Mouse (Mus musculus) heart, embryonic 16.5 days (tissue): ENCODE data around the gene Scgb1c1. TPM values are rescaled to one million over a fixed set of nuclear protein-coding genes. Genes with fewer than 3 reads are reported as not detected.

Experiments used
- ATAC-seq: fragments of 200-750 bp; cut with Nextera tagmentation; replicated peaks from 2 replicates; pipeline ENCODE4 v1.8.0; 2017; ENCODE audit warnings: moderate number of reproducible peaks; ENCODE audit not compliant: insufficient read depth, low FRiP score; ENCODE audit errors: extremely low read depth
- H3K27ac ChIP-seq: fragments of 300-500 bp; sonication (generic); 2 replicates; pipeline ENCODE4 v1.5.1; 2014; ENCODE audit warnings: mild to moderate bottlenecking, low read length, control low read depth, moderate library complexity
- H3K27me3 ChIP-seq: fragments of 300-500 bp; sonication (generic); 2 replicates; pipeline ENCODE4 v1.6.1; 2014; ENCODE audit warnings: low read length, mixed read lengths; ENCODE audit not compliant: control insufficient read depth, insufficient read depth
- H3K36me3 ChIP-seq: fragments of 300-500 bp; sonication (generic); 2 replicates; pipeline ENCODE4 v1.6.1; 2014; ENCODE audit not compliant: control insufficient read depth, insufficient read depth
- H3K4me1 ChIP-seq: fragments of 300-500 bp; sonication (generic); 2 replicates; pipeline ENCODE4 v1.6.1; 2014; ENCODE audit warnings: low read length, mixed read lengths; ENCODE audit not compliant: control insufficient read depth, insufficient read depth
- H3K4me2 ChIP-seq: fragments of 300-500 bp; sonication (generic); 2 replicates; pipeline ENCODE4 v1.6.1; 2014; ENCODE audit warnings: low read depth, mild to moderate bottlenecking, control low read depth, low read length
- H3K4me3 ChIP-seq: fragments of 300-500 bp; sonication (generic); 2 replicates; pipeline ENCODE4 v1.5.1; 2014; ENCODE audit warnings: mild to moderate bottlenecking, control low read depth, low read length
- H3K9ac ChIP-seq: fragments of 300-500 bp; sonication (generic); 2 replicates; pipeline ENCODE4 v1.6.1; 2014; ENCODE audit warnings: low read length, control low read depth
- H3K9me3 ChIP-seq: fragments of 300-500 bp; sonication (generic); replicated peaks from 2 replicates; pipeline ENCODE4 v1.6.1; 2016; ENCODE audit warnings: low read length; ENCODE audit not compliant: control insufficient read depth
- WGBS: fragments of 180-500 bp; shearing (Covaris S2); extraction: QIAGEN DNeasy Blood & Tissue Kit; methylation state at CpG from one replicate; pipeline ENCODE4 v1.1.7; 2014; 5-methylcytosine and 5-hydroxymethylcytosine counted together
- polyA plus RNA-seq: library from polyadenylated mRNA; unstranded; fragments of >200 nt; fragmentation: Nextera tagmentation; extraction: Ambion mirVana; gene quantifications from 2 replicates; pipeline ENCODE4 v1.2.1, GENCODE M21; 2015

Gene Scgb1c1
- polyA plus RNA-seq, 1 experiment from 2014 or later, result 0.84 TPM

- Histone ChIP-seq H3K27ac (no peak overlapping the region), H3K9ac (no peak overlapping the region), H3K27me3 (no peaks in the 10 kb centered on the region), H3K4me1 (peaks cover 16% of the 10 kb centered on the region), H3K4me3 (no peak overlapping the region), H3K36me3 (peaks cover 32% of the 10 kb centered on the region), H3K4me2 (no peak overlapping the region), H3K9me3 (no peaks in the 10 kb centered on the region)
- 90% methylated on average over 4 of the region's 4 CpGs for WGBS
- no peak for ATAC-seq
Measured at GRCm38 (mm10) chr7:140851916-140852315, 6.6 kb downstream of the Scgb1c1 start.

GRCm38 (mm10) chr7:140853386-140853785 lies 8.0 kb downstream of the Scgb1c1 start:
- ATAC-seq, result no peak
- Histone ChIP-seq H3K27me3 (no peaks in the 10 kb centered on the region), H3K9ac (no peak overlapping the region), H3K36me3 (peaks cover 32% of the 10 kb centered on the region), H3K4me1 (peaks cover 16% of the 10 kb centered on the region), H3K9me3 (no peaks in the 10 kb centered on the region), H3K27ac (no peak overlapping the region), H3K4me3 (no peak overlapping the region), H3K4me2 (no peak overlapping the region)
- 82% methylated on average over 9 of the region's 9 CpGs for WGBS

- Histone ChIP-seq H3K9me3 (no peaks in the 10 kb centered on the region), H3K36me3 (peaks cover 40% of the 10 kb centered on the region), H3K4me3 (no peak overlapping the region), H3K9ac (no peak overlapping the region), H3K27me3 (no peaks in the 10 kb centered on the region), H3K27ac (no peak overlapping the region), H3K4me1 (peaks cover 23% of the 10 kb centered on the region), H3K4me2 (no peak overlapping the region)
- ATAC-seq, result no peak
- 92% methylated on average over 18 of the region's 18 CpGs for WGBS
Measured at GRCm38 (mm10) chr7:140854483-140854882, 9.1 kb downstream of the Scgb1c1 start.

GRCm38 (mm10) chr7:140855181-140855580 lies 9.8 kb downstream of the Scgb1c1 start:
- H3K4me3 ChIP-seq, result peak overlapping the region; percentile 80
- H3K36me3 ChIP-seq, result peaks cover 47% of the 10 kb centered on the region
- no peak for ATAC-seq
- H3K9ac ChIP-seq, result peak overlapping the region; percentile 80
- no peak overlapping the region for H3K27ac ChIP-seq
- no peaks in the 10 kb centered on the region for H3K27me3 ChIP-seq
- peaks cover 23% of the 10 kb centered on the region for H3K4me1 ChIP-seq
- H3K4me2 ChIP-seq, result peak overlapping the region; percentile 98
- no peaks in the 10 kb centered on the region for H3K9me3 ChIP-seq
- 70% methylated on average over 9 of the region's 9 CpGs for WGBS

- Histone ChIP-seq H3K4me2 (peak within 1 kb of the TSS; percentile 98), H3K4me3 (peak within 1 kb of the TSS; percentile 80), H3K9ac (peak within 1 kb of the TSS; percentile 80), H3K36me3 (peaks cover 51% of the 10 kb centered on the region), H3K27ac (peak within 1 kb of the TSS; percentile 95), H3K4me1 (peaks cover 23% of the 10 kb centered on the region), H3K9me3 (no peaks in the 10 kb centered on the region), H3K27me3 (no peaks in the 10 kb centered on the region)
- under 1% methylated on average over 51 of the region's 51 CpGs for whole genome bisulfite sequencing
- peak; percentile 82 for ATAC-seq
Measured at GRCm38 (mm10) chr7:140855860-140856784, 10.8 kb downstream of the Scgb1c1 start, which contains the start of gene Gm45785. TSS of gene Gm45785 (minus strand) at chr7:140856331.

GRCm38 (mm10) chr7:140856785-140857549 lies 11.6 kb downstream of the Scgb1c1 start, which contains the start of gene Ric8a:
TSS of gene Ric8a (plus strand) at chr7:140856957.
- peaks cover 58% of the 10 kb centered on the region for H3K36me3 ChIP-seq
- no peaks in the 10 kb centered on the region for H3K27me3 ChIP-seq
- under 1% methylated on average over 49 of the region's 50 CpGs for WGBS
- ATAC-seq, result peak; percentile 81
- H3K4me3 ChIP-seq, result peak within 1 kb of the TSS; percentile 80
- peak within 1 kb of the TSS; percentile 80 for H3K9ac ChIP-seq
- peaks cover 23% of the 10 kb centered on the region for H3K4me1 ChIP-seq
- H3K9me3 ChIP-seq, result no peaks in the 10 kb centered on the region
- peak within 1 kb of the TSS; percentile 95 for H3K27ac ChIP-seq
- H3K4me2 ChIP-seq, result peak within 1 kb of the TSS; percentile 98

GRCm38 (mm10) chr7:140857550-140858505 lies 12.5 kb downstream of the Scgb1c1 start, which contains the start of gene Bet1l:
TSS of gene Bet1l (minus strand) at chr7:140857577.
- H3K27me3 ChIP-seq, result no peaks in the 10 kb centered on the region
- peak within 1 kb of the TSS; percentile 80 for H3K4me3 ChIP-seq
- 0 out of 2 replicates have a peak, but pooled peaks have one; percentile 11 for ATAC-seq
- 30% methylated on average over 40 of the region's 40 CpGs for WGBS
- H3K9ac ChIP-seq, result peak within 1 kb of the TSS; percentile 80
- H3K4me1 ChIP-seq, result peaks cover 23% of the 10 kb centered on the region
- peaks cover 58% of the 10 kb centered on the region for H3K36me3 ChIP-seq
- H3K4me2 ChIP-seq, result peak within 1 kb of the TSS; percentile 98
- no peaks in the 10 kb centered on the region for H3K9me3 ChIP-seq
- peak within 1 kb of the TSS; percentile 95 for H3K27ac ChIP-seq

GRCm38 (mm10) chr7:140858746-140859145 lies 13.4 kb downstream of the Scgb1c1 start:
- 95% methylated on average over 8 of the region's 8 CpGs for WGBS
- peaks cover 58% of the 10 kb centered on the region for H3K36me3 ChIP-seq
- peak overlapping the region; percentile 80 for H3K9ac ChIP-seq
- H3K4me1 ChIP-seq, result peaks cover 23% of the 10 kb centered on the region
- no peak for ATAC-seq
- H3K27ac ChIP-seq, result no peak overlapping the region
- no peaks in the 10 kb centered on the region for H3K27me3 ChIP-seq
- no peaks in the 10 kb centered on the region for H3K9me3 ChIP-seq
- no peak overlapping the region; the same call in 1 of the 2 replicates for H3K4me3 ChIP-seq
- peak overlapping the region; percentile 98 for H3K4me2 ChIP-seq
